Mouse (Mus musculus): ENCODE data around the gene Gm36176. TPM values are rescaled to one million over a fixed set of nuclear protein-coding genes. Genes with fewer than 3 reads are reported as not detected.

Gene Gm36176
- total RNA-seq, 1 experiment from 2014 or later: not detected

GRCm38 (mm10) chr10:77878985-77879384 lies 32.4 kb downstream of the Gm36176 start:
- ATAC-seq (replicated peaks; ENCODE audit: low read depth, poor library complexity, severe bottlenecking): no peak; the same call in 1 of the 2 replicates

GRCm38 (mm10) chr10:77880305-77880704 lies 33.7 kb downstream of the Gm36176 start:
- peak; percentile 80 for ATAC-seq (replicated peaks; ENCODE audit: low read depth, poor library complexity, severe bottlenecking)

- no peak for ATAC-seq (replicated peaks; ENCODE audit: low read depth, poor library complexity, severe bottlenecking)
Observed at GRCm38 (mm10) chr10:77882553-77882952, 36.0 kb downstream of the Gm36176 start.

GRCm38 (mm10) chr10:77886007-77886747 lies 39.6 kb downstream of the Gm36176 start:
- ATAC-seq (replicated peaks; ENCODE audit: low read depth, poor library complexity, severe bottlenecking): no peak

- ATAC-seq (replicated peaks; ENCODE audit: low read depth, poor library complexity, severe bottlenecking): no peak
Observed at GRCm38 (mm10) chr10:77890987-77891565, 44.5 kb downstream of the Gm36176 start.

- ATAC-seq (replicated peaks; ENCODE audit: low read depth, poor library complexity, severe bottlenecking): no peak
Observed at GRCm38 (mm10) chr10:77895562-77895961, 49.0 kb downstream of the Gm36176 start.

Other genes starting within 250 kb of the Gm36176 start
- 147 and 170 TPM in 2 replicates for gene Sumo3, start 240.7 kb upstream of the Gm36176 start, total RNA-seq (2017)
- not detected in 2 replicates for gene Gm49325, start 240.6 kb upstream of the Gm36176 start, total RNA-seq (2017)
- gene Ube2g2, start 224.5 kb upstream of the Gm36176 start, total RNA-seq (2017): 27.0 and 37.2 TPM in 2 replicates
- 0.87 and 1.2 TPM in 2 replicates for gene Tspear, start 160.2 kb upstream of the Gm36176 start, total RNA-seq (2017)
- not detected in 2 replicates for gene Gm19402, start 156.0 kb upstream of the Gm36176 start, total RNA-seq (2017)
- not detected in 2 replicates for gene Gm9508, start 149.6 kb upstream of the Gm36176 start, total RNA-seq (2017)
- not detected in 2 replicates for gene Gm10272, start 140.2 kb upstream of the Gm36176 start, total RNA-seq (2017)
- not detected in 2 replicates for gene Gm10024, start 135.3 kb upstream of the Gm36176 start, total RNA-seq (2017)
- not detected in 2 replicates for gene Gm10142, start 131.0 kb upstream of the Gm36176 start, total RNA-seq (2017)
- not detected in 2 replicates for gene Krtap12-1, start 126.2 kb upstream of the Gm36176 start, total RNA-seq (2017)
- not detected in 2 replicates for gene Gm10100, start 120.3 kb upstream of the Gm36176 start, total RNA-seq (2017)
- not detected in 2 replicates for gene Gm18596, start 104.2 kb upstream of the Gm36176 start, total RNA-seq (2017)
- gene Gm9736, start 95.4 kb upstream of the Gm36176 start, total RNA-seq (2017): not detected in 2 replicates
- not detected in 2 replicates for gene Gm3233, start 87.1 kb upstream of the Gm36176 start, total RNA-seq (2017)
- not detected in 2 replicates for gene Gm3238, start 75.5 kb upstream of the Gm36176 start, total RNA-seq (2017)
- not detected in 2 replicates for gene Gm7138, start 69.9 kb upstream of the Gm36176 start, total RNA-seq (2017)
- gene Gm3250, start 64.3 kb upstream of the Gm36176 start, total RNA-seq (2017): not detected in 2 replicates
- not detected in 2 replicates for gene Gm7137, start 58.6 kb upstream of the Gm36176 start, total RNA-seq (2017)
- gene Gm9639, start 51.7 kb upstream of the Gm36176 start, total RNA-seq (2017): not detected in 2 replicates
- gene Gm19668, start 47.7 kb upstream of the Gm36176 start, total RNA-seq (2017): not detected in 2 replicates
- gene Gm9507, start 35.0 kb upstream of the Gm36176 start, total RNA-seq (2017): not detected in 2 replicates
- not detected in 2 replicates for gene Gm2696, start 32.1 kb upstream of the Gm36176 start, total RNA-seq (2017)
- gene Krtap10-4, start 19.7 kb upstream of the Gm36176 start, total RNA-seq (2017): not detected in 2 replicates
- gene Krtap10-10, start 10.9 kb upstream of the Gm36176 start, total RNA-seq (2017): not detected in 2 replicates
- not detected in 2 replicates for gene Gm10318, start 6.1 kb downstream of the Gm36176 start, total RNA-seq (2017)
- gene Gm3285, start 15.2 kb downstream of the Gm36176 start, total RNA-seq (2017): not detected in 2 replicates
- gene Lrrc3, start 55.7 kb downstream of the Gm36176 start, total RNA-seq (2017): 0.23 TPM in 1 of 2 replicates, not detected in the other
- gene Trpm2, start 123.8 kb downstream of the Gm36176 start, total RNA-seq (2017): 1.4 and 4.2 TPM in 2 replicates
- 10.5 and 12.6 TPM in 2 replicates for gene 1810043G02Rik, start 131.7 kb downstream of the Gm36176 start, total RNA-seq (2017)
- gene Pfkl, start 163.3 kb downstream of the Gm36176 start, total RNA-seq (2017): 42.8 and 43.8 TPM in 2 replicates
- 0.87 TPM in 1 of 2 replicates, not detected in the other for gene Dnmt3l, start 195.1 kb downstream of the Gm36176 start, total RNA-seq (2017)
- gene Aire, start 196.8 kb downstream of the Gm36176 start, total RNA-seq (2017): not detected in 2 replicates
- gene Icosl, start 222.5 kb downstream of the Gm36176 start, total RNA-seq (2017): 0.73 and 1.0 TPM in 2 replicates

Measured in common myeloid progenitor, adult 5-6 weeks (primary cell).